Mouse (Mus musculus) ES-CJ7 (cell line): ENCODE measurements around the gene Car7.

Experiments used
- DNase-seq: peaks from one replicate; pipeline ENCODE4 v3.0.0; 2011; ENCODE audit warnings: low read depth, low spot score

The Car7 gene

DNA sequence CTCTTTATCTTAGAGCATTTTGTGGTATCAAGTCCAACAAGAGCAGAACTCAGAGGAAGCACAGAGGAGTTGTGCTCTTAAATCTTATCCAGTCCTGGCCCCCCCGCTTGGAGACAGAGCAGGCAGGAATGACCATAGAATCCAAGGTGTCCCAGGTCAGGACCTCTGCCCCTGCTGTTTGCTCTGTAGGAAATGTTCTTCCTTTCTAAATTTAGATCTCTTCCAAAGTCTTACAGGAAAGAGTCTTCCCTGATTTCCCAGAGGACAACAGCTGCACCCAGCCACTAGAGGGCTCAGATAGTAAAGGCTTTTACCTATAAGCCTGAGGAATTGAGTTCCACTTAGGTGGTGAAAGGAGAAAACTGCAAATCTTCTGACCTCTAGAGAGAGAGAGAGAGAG, 35.1 kb downstream of the Car7 start:
- peak; percentile 84 for DNase-seq

DNA sequence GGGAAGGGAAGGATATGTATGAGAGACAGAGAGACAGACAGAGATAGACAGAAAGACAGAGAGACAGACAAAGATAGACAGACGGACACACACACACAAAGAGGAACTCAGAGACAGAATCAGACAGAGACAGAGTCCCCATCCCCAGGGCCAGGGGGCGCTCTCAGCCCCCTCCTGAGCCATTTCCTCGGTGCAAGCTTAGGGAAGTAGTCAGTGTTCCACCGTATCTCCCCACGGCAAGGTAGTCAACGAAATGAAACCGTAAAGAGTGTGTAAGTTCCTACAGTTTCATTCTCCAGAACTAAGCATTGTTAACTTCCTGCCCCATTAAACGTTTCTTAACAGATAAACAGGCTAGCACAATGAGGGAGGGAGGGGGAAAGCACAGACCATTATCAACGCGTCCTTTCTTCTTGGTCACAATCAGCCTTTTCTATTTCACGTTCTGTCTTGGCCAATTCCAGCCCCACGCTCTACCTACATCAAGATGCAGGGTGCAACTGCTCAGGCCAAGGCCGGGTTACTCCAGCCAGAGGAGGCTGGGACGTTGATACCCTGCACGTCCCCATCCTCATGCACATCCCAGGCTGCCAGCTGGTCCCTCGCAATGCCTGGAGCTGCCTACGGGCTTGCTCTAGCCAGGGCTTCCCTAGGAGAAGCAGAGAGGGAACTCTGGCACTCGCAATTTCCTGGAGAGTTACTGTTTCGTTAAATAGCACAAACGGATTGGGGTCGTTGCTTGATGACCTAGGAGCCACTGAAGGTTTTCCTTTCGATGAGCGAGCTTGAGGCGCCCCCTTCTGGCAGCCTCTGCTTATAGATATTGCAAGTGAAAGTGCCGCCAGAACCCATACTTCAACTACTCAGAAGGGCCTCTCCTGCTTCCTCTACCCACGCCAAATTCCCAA, 36.2 kb downstream of the Car7 start:
- DNase-seq, result peak; percentile 90

DNA sequence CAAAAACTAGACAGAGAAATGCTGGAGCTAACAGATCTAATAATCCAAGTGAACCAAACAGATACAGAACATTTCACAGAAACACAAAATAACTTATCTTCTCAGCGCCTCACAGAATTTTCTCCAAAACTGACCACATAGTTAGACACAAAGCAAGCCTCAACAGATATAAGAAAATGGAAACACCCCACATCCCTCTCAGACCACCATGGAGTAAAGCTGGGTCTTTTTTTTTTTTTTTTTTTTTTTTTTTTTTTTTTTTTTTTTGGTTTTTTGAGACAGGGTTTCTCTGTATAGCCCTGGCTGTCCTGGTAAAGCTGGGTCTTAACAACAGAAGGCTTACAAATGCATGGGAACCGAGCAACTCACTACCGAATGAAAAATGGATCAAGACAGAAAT, 42.3 kb downstream of the Car7 start:
- DNase-seq, result no peak

GRCm38 (mm10) chr8:104577606-104578005, 43.1 kb downstream of the Car7 start:
- DNase-seq, result peak; percentile 86

GRCm38 (mm10) chr8:104584522-104584921, 50.0 kb downstream of the Car7 start:
- no peak for DNase-seq

GRCm38 (mm10) chr8:104590284-104590683, 55.8 kb downstream of the Car7 start:
- no peak for DNase-seq

- peak; percentile 98 for DNase-seq
These were observed 56.8 kb downstream of the Car7 start, which contains the start of gene Pdp2 for GRCm38 (mm10) chr8:104591133-104591834. TSS of gene Pdp2 (plus strand) at chr8:104591451.

DNA sequence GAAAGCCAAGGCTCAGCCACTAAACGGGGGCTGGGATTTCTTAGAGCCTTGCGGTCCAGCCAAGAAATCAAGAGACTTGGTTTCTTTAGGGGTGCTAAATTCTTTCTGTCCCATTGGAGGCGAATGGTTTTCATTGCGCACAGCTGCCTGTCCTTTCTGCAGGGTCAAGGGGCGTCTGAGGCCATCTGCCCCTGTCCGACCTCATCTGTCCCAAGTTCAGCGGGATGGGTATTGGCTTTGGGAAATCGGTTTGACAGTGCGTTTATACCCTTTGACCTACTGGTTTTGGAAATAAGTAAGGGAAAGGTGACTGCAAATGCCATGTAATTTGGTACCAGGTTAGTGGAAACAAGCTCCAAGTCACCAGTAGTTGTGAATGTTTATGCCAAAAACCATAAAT, 57.4 kb downstream of the Car7 start:
- no peak for DNase-seq

GRCm38 (mm10) chr8:104592566-104592965, 58.1 kb downstream of the Car7 start:
- DNase-seq, result no peak

- no peak for DNase-seq
These were observed 59.2 kb downstream of the Car7 start for GRCm38 (mm10) chr8:104593536-104594325.

DNA sequence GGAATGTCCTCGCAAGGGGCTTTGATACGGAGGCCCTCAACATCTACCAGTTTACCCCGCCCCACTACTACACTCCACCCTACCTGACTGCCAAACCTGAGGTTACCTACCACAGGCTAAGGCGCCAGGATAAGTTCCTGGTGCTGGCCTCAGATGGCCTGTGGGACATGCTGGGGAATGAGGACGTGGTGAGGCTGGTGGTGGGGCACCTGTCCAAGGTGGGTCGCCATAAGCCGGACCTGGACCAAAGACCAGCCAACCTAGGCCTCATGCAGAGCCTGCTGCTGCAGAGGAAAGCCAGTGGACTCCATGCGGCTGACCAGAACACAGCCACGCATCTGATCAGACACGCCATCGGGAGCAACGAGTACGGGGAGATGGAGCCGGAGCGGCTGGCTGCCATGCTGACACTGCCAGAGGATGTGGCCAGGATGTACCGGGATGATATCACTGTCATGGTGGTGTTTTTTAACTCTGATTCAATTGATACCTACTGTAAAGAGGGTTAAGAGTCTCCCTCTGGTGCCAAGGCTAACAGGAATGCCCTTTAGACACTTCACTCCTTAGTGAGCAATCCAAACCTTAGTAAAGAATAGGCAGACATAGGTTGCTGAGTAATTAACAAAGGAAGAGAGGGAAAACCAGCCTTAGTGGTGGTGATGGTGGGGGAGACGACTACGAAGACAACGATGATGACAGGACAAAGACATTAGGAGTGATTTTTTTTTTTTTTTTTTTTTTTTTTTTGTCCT, 60.3 kb downstream of the Car7 start:
- no peak for DNase-seq

DNA sequence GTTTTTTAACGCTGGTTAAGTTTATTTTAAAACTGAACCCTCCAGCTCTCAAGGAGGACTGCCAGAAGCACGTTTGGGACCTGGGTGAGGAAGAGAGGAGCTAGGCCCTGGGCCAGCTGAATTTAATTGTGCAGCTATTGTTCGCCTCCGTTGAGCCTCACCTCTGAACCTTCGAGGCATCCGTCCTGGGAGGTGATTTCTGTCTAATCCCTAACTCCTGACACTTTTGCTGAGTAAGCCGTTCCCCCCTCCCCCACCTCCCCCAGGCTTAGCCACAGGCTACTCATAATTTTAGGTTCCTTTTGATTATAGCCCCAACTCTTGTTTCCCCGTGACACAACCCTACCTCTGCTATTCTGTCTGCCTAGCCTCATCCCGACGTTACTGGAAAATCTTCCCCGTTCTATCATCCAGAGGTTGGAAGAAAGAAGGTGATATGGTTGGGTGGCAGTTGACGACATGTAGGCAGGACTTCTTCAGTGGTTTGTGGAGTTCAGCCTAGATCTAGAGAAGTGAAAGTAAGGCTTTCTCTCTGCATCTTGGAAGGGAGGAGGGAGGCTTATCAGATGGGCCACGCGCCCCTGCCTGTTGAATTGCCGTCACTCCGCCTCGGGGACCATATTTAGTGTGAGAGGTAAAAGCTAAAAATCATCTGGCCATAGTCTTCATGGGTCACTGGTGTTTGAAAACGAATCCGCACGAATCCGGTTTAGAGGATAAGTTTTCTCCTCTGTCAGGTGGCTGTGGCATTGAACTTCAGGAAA, 61.5 kb downstream of the Car7 start:
- DNase-seq, result no peak

- no peak for DNase-seq
These were observed 63.2 kb downstream of the Car7 start for GRCm38 (mm10) chr8:104597656-104598055.

DNA sequence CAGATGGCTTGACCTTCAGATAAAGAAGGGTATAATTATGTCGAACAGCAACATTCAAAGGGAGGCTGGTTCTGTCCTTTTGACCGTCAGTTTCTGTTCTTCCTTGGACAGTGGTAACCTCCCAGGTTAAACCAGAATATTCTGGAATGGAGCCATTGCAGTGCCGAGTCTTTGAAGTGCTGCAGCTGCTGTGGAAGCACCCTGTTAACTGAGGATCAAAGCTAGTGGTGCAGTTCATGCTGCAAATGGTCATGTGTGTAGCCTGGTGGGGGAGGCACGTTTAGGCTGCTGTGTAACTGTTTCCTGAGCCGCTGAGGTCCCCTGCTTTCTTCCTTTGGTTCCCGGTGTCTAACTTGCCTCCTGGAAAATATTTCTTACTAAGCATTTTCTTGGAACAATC, 64.0 kb downstream of the Car7 start:
- DNase-seq, result peak; percentile 40
